Mouse (Mus musculus): Measurements from ENCODE around the gene Zfp960.
"Not testable (repeated sequence)": the region's sequence is repeated elsewhere in the genome, so short reads cannot be mapped to it uniquely, and the experiment has no call there.

Zfp960 gene

GRCm38 (mm10) chr17:17063628-17064494 lies at the start of gene Zfp960:
Gene Zfp960, plus strand, starts transcription at chr17:17064113.
- DNase-seq (ENCODE audit: low spot score), result not testable (repeated sequence)

DNA sequence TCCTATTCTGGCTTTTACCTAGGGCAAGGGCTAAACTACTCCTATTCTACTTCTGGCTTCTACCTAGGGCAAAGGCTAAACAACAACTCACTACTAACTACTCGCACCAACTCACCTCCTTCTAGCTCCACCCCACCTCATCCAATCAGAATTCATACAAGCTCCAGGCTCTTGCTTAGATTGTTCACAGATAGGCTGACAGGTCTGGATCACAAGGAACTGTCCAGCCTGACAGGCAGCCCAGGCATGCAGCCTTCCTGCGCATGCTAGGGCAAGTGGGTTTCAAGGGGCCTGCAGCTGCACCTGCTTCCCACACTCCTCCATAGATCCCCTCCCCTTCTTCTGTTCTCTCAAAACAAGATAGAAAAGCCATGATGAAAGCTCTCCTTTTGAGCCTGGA lies 45.8 kb upstream of the Zfp960 start:
- not testable (repeated sequence) for DNase-seq (ENCODE audit: low spot score)

- not testable (repeated sequence) for DNase-seq (ENCODE audit: low spot score)
These were observed 4.3 kb upstream of the Zfp960 start for GRCm38 (mm10) chr17:17059566-17059965.

GRCm38 (mm10) chr17:17120830-17121502 lies 57.1 kb downstream of the Zfp960 start, which contains the start of gene Zfp97:
Gene Zfp97, plus strand, starts transcription at chr17:17121415.
- DNase-seq (ENCODE audit: low spot score), result not testable (repeated sequence)

Measured in spleen, adult 12 weeks (tissue).